36 mouse cellular contexts compared by ENCODE assay signal in genomic region chr4:32587543-32587942, GRCm38 (mm10). TPM values are rescaled to one million over a fixed set of nuclear protein-coding genes. Genes with fewer than 3 reads are reported as not detected.
DNase-seq lines count a peak whose midpoint lies in the region; ATAC-seq lines count a peak whose summit lies in the region.
"Had no signal": no experiment of that assay in that cellular context is flagged by ENCODE, and none has a peak within 500 bp of the region (broad histone marks: within the 10 kb centered on the region; RNA-seq: fewer than 3 reads in every experiment).

No protein-coding gene starts in this region.

- peak; percentile 36 for ATAC-seq in activated CD4-positive, CD25-positive, alpha-beta regulatory T cell, adult 4 months
- peak; percentile 31 for ATAC-seq in megakaryocyte, adult 5-6 weeks (ENCODE audit: poor library complexity, severe bottlenecking)
- no peak for ATAC-seq in megakaryocyte-erythroid progenitor cell, adult 5-6 weeks (replicated peaks; ENCODE audit: low FRiP score, low TSS enrichment, poor library complexity, severe bottlenecking)
- ATAC-seq: forebrain, embryonic 14.5 days; liver, embryonic 12.5 days; midbrain, embryonic 15.5 days had no signal

- DNase-seq in CD4-positive helper T cell, adult 2 months (ENCODE audit: low read depth, low spot score), result peak; percentile 64
- no peak for DNase-seq in urinary bladder, adult 2 months (ENCODE audit: low spot score)
- DNase-seq in spleen, postnatal 36 days (ENCODE audit: low spot score in 2 of 2), result no peak
- DNase-seq in kidney, postnatal 25 days, result no peak
- DNase-seq: adrenal gland, adult 8-10 months; cerebellum, adult 8-10 months; cerebellum, postnatal 36 days; embryo, embryonic 11 days; heart, postnatal 10 days; kidney, adult 18-20 months; kidney, postnatal 4 days; liver, postnatal 0 days; lung, postnatal 4 days; right cerebral cortex, postnatal 4 days had no signal

RNA-seq across cellular contexts. Expression of gene Gja10, which starts 15.0 kb away (rescaled TPM):
- not detected for polyA plus RNA-seq in activated CD4-positive, CD25-positive, alpha-beta regulatory T cell, adult 4 months (2017; shearing (Covaris generic))
- not detected in 2 replicates for total RNA-seq in megakaryocyte, adult 5-6 weeks (2015)
- total RNA-seq in megakaryocyte, adult 5-6 weeks (2017), result not detected in 2 replicates
- polyA plus RNA-seq in urinary bladder, adult 2 months (2012; rRNA removed), result not detected in 2 replicates
- total RNA-seq in megakaryocyte-erythroid progenitor cell, adult 5-6 weeks (2014; fragmentation: Nextera tagmentation), result not detected in 2 replicates
- total RNA-seq in megakaryocyte-erythroid progenitor cell, adult 5-6 weeks (2017), result not detected in 2 replicates
- total RNA-seq: adrenal gland, adult 8-10 months; gastrocnemius, adult 8-10 months; gastrocnemius, postnatal 4 days; heart, adult 8-10 months; heart, postnatal 10 days; hematopoietic stem cell, adult 5-6 weeks; layer of hippocampus, adult 8-10 months; layer of hippocampus, postnatal 25 days; left cerebral cortex, adult 8-10 months; left cerebral cortex, postnatal 36 days had no signal
- polyA plus RNA-seq: forebrain, embryonic 14.5 days; heart, embryonic 13.5 days; hindbrain, embryonic 14.5 days; kidney, embryonic 15.5 days; limb, embryonic 13.5 days; lung, embryonic 16.5 days; midbrain, embryonic 15.5 days; myocyte; neural tube, embryonic 13.5 days; stomach, embryonic 15.5 days had no signal

RNA-seq across cellular contexts. Expression of gene Casp8ap2, which starts 27.7 kb away (rescaled TPM):
- 10 to 100 TPM; 33.8 to 43.7 TPM for polyA plus RNA-seq in activated CD4-positive, CD25-positive, alpha-beta regulatory T cell, adult 4 months (2017; shearing (Covaris generic))
- 30.0 and 33.3 TPM in 2 replicates for total RNA-seq in megakaryocyte, adult 5-6 weeks (2015)
- 36.5 and 46.9 TPM in 2 replicates for total RNA-seq in megakaryocyte, adult 5-6 weeks (2017)
- 4.5 TPM in 2 replicates for polyA plus RNA-seq in urinary bladder, adult 2 months (2012; rRNA removed)
- 51.4 and 52.3 TPM in 2 replicates for total RNA-seq in megakaryocyte-erythroid progenitor cell, adult 5-6 weeks (2014; fragmentation: Nextera tagmentation)
- total RNA-seq in megakaryocyte-erythroid progenitor cell, adult 5-6 weeks (2017), result 57.6 and 157 TPM in 2 replicates
